Mouse (Mus musculus): ENCODE data around the gene Mfsd6. TPM values are rescaled to one million over a fixed set of nuclear protein-coding genes. Genes with fewer than 3 reads are reported as not detected.

Mfsd6 gene
- polyA plus RNA-seq, 1 experiment from 2014 or later = 4.2 TPM

DNA sequence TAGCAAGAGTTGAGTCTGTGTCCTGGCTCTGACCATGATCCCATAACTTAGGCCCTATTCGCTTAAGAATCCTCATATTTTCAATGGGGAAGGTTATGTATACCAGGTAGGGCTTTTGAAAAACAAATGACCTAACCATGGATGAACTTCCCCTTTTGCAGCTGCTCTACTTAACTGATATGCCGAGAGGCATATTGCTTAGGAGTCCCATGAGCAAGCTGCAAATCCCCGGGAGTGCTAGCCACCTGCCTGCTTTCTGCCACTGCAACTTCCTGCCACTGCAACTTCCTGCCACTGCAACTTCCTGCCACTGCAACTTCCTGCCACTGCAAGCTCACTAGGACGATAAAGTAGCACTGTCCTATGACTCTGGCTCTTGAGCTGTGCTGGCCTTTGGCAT lies 72.1 kb downstream of the Mfsd6 start:
- Histone ChIP-seq H3K9me3 (ENCODE audit: control insufficient read depth, low read length) (no peaks in the 10 kb centered on the region), H3K4me2 (ENCODE audit: low read depth) (no peak overlapping the region), H3K4me3 (ENCODE audit: low read depth, low read length) (no peak overlapping the region), H3K9ac (ENCODE audit: low read length) (no peak overlapping the region), H3K27me3 (ENCODE audit: control insufficient read depth, insufficient read depth, low read length) (no peaks in the 10 kb centered on the region), H3K36me3 (ENCODE audit: control insufficient read depth, insufficient read depth, low read length) (no peaks in the 10 kb centered on the region), H3K4me1 (ENCODE audit: control insufficient read depth, insufficient read depth, low read length) (no peaks in the 10 kb centered on the region), H3K27ac (ENCODE audit: low read depth, low read length) (no peak overlapping the region)
- DNase-seq (ENCODE audit: low spot score) (no peak), ATAC-seq (ENCODE audit: insufficient read depth, low FRiP score, low TSS enrichment) (no peak)
- 87% methylated on average over 4 of the region's 4 CpGs for WGBS

DNA sequence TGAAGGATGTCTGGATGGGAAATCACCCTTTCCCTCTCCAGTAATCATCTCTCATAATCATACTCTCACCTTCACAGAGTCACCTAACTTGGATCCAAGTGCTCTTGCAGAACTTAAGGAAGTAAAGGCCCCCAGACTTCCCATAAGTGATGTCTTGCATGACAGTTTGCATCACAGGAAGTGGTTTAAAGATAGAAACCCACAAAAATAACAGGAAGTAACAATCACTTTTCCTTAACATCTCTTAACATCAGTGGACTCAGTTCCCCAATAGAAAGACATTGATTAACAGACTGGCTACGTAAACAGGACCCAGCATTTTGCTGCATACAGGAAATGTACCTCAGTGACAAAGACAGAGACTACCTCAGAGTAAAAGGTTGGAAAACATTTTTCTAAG lies 73.9 kb downstream of the Mfsd6 start:
- H3K36me3 ChIP-seq (ENCODE audit: control insufficient read depth, insufficient read depth, low read length) = no peaks in the 10 kb centered on the region
- H3K4me2 ChIP-seq (ENCODE audit: low read depth) = no peak overlapping the region
- no peak overlapping the region for H3K4me3 ChIP-seq (ENCODE audit: low read depth, low read length)
- no peaks in the 10 kb centered on the region for H3K4me1 ChIP-seq (ENCODE audit: control insufficient read depth, insufficient read depth, low read length)
- 87% methylated on average over 1 of the region's 1 CpGs for WGBS
- no peak for DNase-seq (ENCODE audit: low spot score)
- H3K27ac ChIP-seq (ENCODE audit: low read depth, low read length) = no peak overlapping the region
- H3K9ac ChIP-seq (ENCODE audit: low read length) = no peak overlapping the region
- no peaks in the 10 kb centered on the region for H3K27me3 ChIP-seq (ENCODE audit: control insufficient read depth, insufficient read depth, low read length)
- no peak for ATAC-seq (ENCODE audit: insufficient read depth, low FRiP score, low TSS enrichment)
- no peaks in the 10 kb centered on the region for H3K9me3 ChIP-seq (ENCODE audit: control insufficient read depth, low read length)

DNA sequence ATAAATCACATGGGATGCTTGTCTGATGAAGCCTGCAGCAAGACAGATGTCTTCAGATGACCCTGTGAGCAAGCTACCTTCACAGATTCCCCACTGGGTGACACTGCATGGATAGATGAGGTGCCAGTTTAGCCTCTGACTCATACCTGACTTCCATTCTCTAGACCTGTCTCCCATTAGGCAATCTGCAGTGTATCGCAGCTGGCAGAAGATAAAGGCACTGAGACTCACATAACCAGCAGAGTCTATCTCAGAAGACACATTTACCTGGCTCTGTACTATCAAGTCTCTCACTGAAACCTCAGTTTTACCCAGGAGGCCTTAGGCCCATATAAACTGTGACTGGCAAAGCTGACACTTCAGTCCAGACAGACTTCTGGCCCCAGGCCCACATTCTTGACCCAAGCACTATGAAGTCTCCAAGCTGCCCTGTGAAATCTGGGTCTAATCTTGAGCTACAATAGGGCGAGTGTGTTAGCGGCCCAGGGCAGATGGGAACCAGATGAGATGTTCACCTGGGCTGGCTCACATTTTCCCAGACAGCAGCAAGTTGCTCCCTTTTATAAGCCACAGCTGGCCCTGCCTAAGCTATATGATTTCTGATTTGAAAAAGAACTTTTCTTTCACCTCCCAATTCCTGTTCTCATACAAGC lies 74.5 kb downstream of the Mfsd6 start:
- ATAC-seq (ENCODE audit: insufficient read depth, low FRiP score, low TSS enrichment) = no peak

DNA sequence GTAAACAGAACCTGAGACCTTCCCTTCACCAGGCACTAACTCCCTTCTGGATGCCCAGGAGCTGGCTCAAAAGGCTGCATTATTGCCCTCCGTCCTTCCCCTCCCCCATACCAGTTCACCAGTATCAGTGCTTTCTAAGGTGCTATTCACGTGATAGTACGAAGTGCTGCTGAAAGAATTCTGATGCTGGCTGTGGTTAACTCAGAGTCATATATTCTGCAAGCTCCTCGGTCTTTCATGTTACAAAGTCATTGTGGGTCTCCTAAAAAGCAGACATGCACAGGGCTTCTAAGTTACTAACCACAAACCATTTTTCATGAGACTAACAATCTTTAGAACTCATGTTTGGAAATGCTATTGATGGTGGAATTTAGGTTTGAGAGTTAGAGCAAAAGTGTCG lies 77.2 kb downstream of the Mfsd6 start:
- no peaks in the 10 kb centered on the region for H3K36me3 ChIP-seq (ENCODE audit: control insufficient read depth, insufficient read depth, low read length)
- no peak overlapping the region for H3K9ac ChIP-seq (ENCODE audit: low read length)
- H3K27me3 ChIP-seq (ENCODE audit: control insufficient read depth, insufficient read depth, low read length) = no peaks in the 10 kb centered on the region
- ATAC-seq (ENCODE audit: insufficient read depth, low FRiP score, low TSS enrichment) = no peak
- no peaks in the 10 kb centered on the region for H3K9me3 ChIP-seq (ENCODE audit: control insufficient read depth, low read length)
- H3K4me1 ChIP-seq (ENCODE audit: control insufficient read depth, insufficient read depth, low read length) = no peaks in the 10 kb centered on the region
- H3K4me2 ChIP-seq (ENCODE audit: low read depth) = no peak overlapping the region
- DNase-seq (ENCODE audit: low spot score) = no peak
- WGBS = 81% methylated on average over 5 of the region's 5 CpGs
- no peak overlapping the region for H3K4me3 ChIP-seq (ENCODE audit: low read depth, low read length)
- H3K27ac ChIP-seq (ENCODE audit: low read depth, low read length) = no peak overlapping the region

More for the DNA sequence above, 74.5 kb downstream of the Mfsd6 start:
- Histone ChIP-seq H3K4me1 (ENCODE audit: control insufficient read depth, insufficient read depth, low read length) (no peaks in the 10 kb centered on the region), H3K4me3 (ENCODE audit: low read depth, low read length) (no peak overlapping the region), H3K9ac (ENCODE audit: low read length) (no peak overlapping the region), H3K36me3 (ENCODE audit: control insufficient read depth, insufficient read depth, low read length) (no peaks in the 10 kb centered on the region), H3K27me3 (ENCODE audit: control insufficient read depth, insufficient read depth, low read length) (no peaks in the 10 kb centered on the region), H3K4me2 (ENCODE audit: low read depth) (no peak overlapping the region), H3K9me3 (ENCODE audit: control insufficient read depth, low read length) (no peaks in the 10 kb centered on the region), H3K27ac (ENCODE audit: low read depth, low read length) (no peak overlapping the region)
- WGBS = 67% methylated on average over 3 of the region's 3 CpGs
- DNase-seq (ENCODE audit: low spot score) = peak; percentile 33

DNA sequence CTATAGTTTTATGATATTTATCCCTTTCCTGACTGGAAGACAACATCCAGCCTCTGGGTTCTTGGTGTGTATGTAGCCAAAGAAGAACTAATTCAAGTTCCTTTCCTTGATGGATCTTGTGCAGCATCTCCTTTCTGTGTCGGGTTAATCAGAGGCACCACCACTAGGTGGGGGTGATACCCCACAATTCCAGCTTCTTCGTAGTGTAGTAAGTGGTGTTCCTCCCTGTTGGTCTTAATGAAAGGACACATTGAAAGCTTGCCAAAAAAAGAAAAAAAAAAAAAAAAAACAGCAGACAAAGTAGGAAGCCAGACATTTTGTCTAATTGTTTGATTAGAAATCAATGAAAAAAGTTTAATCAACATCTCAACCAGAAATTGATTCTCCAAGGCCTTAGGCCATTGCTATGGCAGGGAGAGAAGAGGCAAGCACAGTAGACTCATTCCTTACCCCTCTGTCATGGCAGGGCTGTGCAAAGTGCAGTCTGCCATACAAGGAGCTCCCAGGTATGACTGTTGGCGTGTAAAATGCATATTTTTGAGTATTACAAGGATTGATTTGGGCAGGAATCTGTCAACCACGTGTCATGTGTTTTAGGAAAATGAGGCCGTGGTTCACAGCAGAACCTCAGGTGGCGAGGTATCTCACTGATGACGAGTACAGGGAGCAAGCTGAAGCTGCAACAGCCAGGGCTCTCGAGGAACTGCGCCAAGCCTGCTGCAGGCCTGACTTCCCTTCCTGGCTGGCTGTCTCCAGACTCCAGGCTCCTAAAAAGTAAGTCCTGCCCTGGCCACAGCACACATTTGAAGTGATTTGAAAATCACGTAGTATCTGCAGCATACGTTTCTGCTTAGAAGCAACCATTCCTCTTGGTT lies 78.9 kb downstream of the Mfsd6 start:
- DNase-seq (ENCODE audit: low spot score) (peak; percentile 65), ATAC-seq (ENCODE audit: insufficient read depth, low FRiP score, low TSS enrichment) (no peak)
- Histone ChIP-seq H3K4me1 (ENCODE audit: control insufficient read depth, insufficient read depth, low read length) (no peaks in the 10 kb centered on the region), H3K4me3 (ENCODE audit: low read depth, low read length) (no peak overlapping the region), H3K4me2 (ENCODE audit: low read depth) (no peak overlapping the region), H3K27me3 (ENCODE audit: control insufficient read depth, insufficient read depth, low read length) (no peaks in the 10 kb centered on the region), H3K27ac (ENCODE audit: low read depth, low read length) (no peak overlapping the region), H3K9ac (ENCODE audit: low read length) (no peak overlapping the region), H3K36me3 (ENCODE audit: control insufficient read depth, insufficient read depth, low read length) (no peaks in the 10 kb centered on the region), H3K9me3 (ENCODE audit: control insufficient read depth, low read length) (no peaks in the 10 kb centered on the region)
- WGBS = 86% methylated on average over 11 of the region's 11 CpGs

DNA sequence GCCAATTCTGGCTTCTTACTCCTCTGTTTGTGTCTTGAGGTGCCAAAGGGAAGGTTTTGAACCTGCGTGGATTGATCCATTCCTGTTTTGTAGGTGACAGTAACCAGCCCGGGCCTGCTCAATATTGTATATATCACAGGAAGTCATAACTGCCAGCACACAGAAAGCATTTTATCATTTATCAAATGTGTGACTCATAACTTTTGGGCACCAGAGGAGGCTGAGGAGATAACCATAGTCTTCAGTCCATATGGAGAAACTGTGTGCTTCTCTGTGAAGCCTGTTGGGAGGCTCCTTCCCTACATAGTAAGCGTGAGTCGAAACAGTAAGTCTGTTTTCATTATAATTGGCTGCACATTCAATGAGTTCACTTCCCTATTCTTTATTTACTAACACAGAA lies 86.5 kb downstream of the Mfsd6 start:
- 89% methylated on average over 4 of the region's 4 CpGs for WGBS

DNA sequence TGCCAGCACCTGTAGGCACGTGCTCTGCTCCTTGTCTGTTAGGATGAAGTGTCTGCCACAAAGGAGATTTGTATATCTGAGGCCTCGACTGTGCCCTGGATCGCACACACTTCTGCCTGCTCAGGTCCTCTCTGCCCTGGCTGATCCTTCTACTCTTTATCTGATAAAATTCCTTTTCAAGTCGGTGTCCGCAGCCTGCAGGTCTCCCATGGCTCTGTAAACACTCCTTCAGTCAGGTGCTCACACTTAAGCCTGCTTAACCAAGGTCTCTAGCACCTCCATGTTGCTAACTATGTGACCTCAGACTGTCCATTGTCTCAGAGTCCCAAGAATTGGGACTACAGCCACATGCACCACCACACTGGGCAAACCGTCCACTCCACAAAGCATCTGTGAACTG lies 87.0 kb downstream of the Mfsd6 start:
- Histone ChIP-seq H3K4me3 (ENCODE audit: low read depth, low read length) (no peak overlapping the region), H3K4me1 (ENCODE audit: control insufficient read depth, insufficient read depth, low read length) (no peaks in the 10 kb centered on the region), H3K27ac (ENCODE audit: low read depth, low read length) (no peak overlapping the region), H3K9me3 (ENCODE audit: control insufficient read depth, low read length) (no peaks in the 10 kb centered on the region), H3K4me2 (ENCODE audit: low read depth) (no peak overlapping the region), H3K27me3 (ENCODE audit: control insufficient read depth, insufficient read depth, low read length) (no peaks in the 10 kb centered on the region), H3K9ac (ENCODE audit: low read length) (no peak overlapping the region), H3K36me3 (ENCODE audit: control insufficient read depth, insufficient read depth, low read length) (no peaks in the 10 kb centered on the region; the same call in 1 of the 2 replicates)
- 91% methylated on average over 6 of the region's 6 CpGs for WGBS
- DNase-seq (ENCODE audit: low spot score) (no peak), ATAC-seq (ENCODE audit: insufficient read depth, low FRiP score, low TSS enrichment) (no peak)

More for the DNA sequence above, 86.5 kb downstream of the Mfsd6 start:
- Histone ChIP-seq H3K9me3 (ENCODE audit: control insufficient read depth, low read length) (no peaks in the 10 kb centered on the region), H3K27me3 (ENCODE audit: control insufficient read depth, insufficient read depth, low read length) (no peaks in the 10 kb centered on the region), H3K4me2 (ENCODE audit: low read depth) (no peak overlapping the region), H3K9ac (ENCODE audit: low read length) (no peak overlapping the region), H3K36me3 (ENCODE audit: control insufficient read depth, insufficient read depth, low read length) (no peaks in the 10 kb centered on the region; the same call in 1 of the 2 replicates), H3K4me3 (ENCODE audit: low read depth, low read length) (no peak overlapping the region), H3K4me1 (ENCODE audit: control insufficient read depth, insufficient read depth, low read length) (no peaks in the 10 kb centered on the region), H3K27ac (ENCODE audit: low read depth, low read length) (no peak overlapping the region)
- ATAC-seq (ENCODE audit: insufficient read depth, low FRiP score, low TSS enrichment) (no peak), DNase-seq (ENCODE audit: low spot score) (no peak)

DNA sequence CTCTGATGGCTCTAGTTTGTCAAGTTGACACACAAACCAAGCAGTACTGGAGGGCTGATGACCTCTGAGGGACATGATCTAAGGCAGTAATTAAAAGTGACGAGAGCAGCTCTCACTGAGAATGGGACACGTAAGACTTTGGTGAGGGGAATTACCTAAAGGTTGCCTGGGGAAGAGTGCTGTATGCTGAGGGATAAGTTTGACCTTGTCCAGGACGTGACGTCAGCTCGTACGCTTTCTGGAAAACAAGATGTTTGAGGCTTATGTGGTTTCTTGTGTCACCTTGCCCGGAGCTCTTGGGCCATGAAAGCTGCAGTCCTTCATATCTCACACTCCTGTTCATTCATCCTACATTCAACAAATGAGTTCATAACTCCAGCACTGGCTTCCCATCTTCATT lies 88.2 kb downstream of the Mfsd6 start:
- no peak overlapping the region for H3K9ac ChIP-seq (ENCODE audit: low read length)
- no peak overlapping the region for H3K27ac ChIP-seq (ENCODE audit: low read depth, low read length)
- ATAC-seq (ENCODE audit: insufficient read depth, low FRiP score, low TSS enrichment) (no peak), DNase-seq (ENCODE audit: low spot score) (no peak)
- 88% methylated on average over 7 of the region's 7 CpGs for WGBS
- H3K4me3 ChIP-seq (ENCODE audit: low read depth, low read length) = no peak overlapping the region
- no peak overlapping the region for H3K4me2 ChIP-seq (ENCODE audit: low read depth)
- H3K9me3 ChIP-seq (ENCODE audit: control insufficient read depth, low read length) = no peaks in the 10 kb centered on the region
- H3K27me3 ChIP-seq (ENCODE audit: control insufficient read depth, insufficient read depth, low read length) = no peaks in the 10 kb centered on the region
- no peaks in the 10 kb centered on the region; the same call in 1 of the 2 replicates for H3K36me3 ChIP-seq (ENCODE audit: control insufficient read depth, insufficient read depth, low read length)
- no peaks in the 10 kb centered on the region for H3K4me1 ChIP-seq (ENCODE audit: control insufficient read depth, insufficient read depth, low read length)

DNA sequence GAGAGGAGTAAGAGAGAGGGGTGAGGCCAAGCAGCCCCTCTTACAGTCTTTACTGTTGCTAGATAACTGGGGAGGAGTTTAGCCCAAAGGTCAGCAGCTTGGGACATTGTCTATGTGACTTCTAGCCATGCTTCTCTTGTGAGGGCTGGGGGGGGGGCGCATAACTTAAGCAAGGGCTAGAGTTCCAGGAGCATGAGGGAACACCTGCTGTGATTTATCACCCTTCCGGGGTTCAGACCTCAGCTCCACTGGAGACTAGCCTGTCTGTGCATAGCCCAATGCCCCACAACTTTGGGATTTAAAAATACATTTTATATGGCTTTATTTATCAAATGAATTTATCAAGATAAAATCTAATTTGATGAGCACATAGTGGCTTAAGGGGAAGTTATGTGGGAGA lies 89.2 kb downstream of the Mfsd6 start:
- H3K9me3 ChIP-seq (ENCODE audit: control insufficient read depth, low read length) = no peaks in the 10 kb centered on the region
- no peak for DNase-seq (ENCODE audit: low spot score)
- WGBS = 86% methylated on average over 2 of the region's 2 CpGs
- no peak overlapping the region for H3K27ac ChIP-seq (ENCODE audit: low read depth, low read length)
- ATAC-seq (ENCODE audit: insufficient read depth, low FRiP score, low TSS enrichment) = no peak
- H3K4me3 ChIP-seq (ENCODE audit: low read depth, low read length) = no peak overlapping the region
- H3K4me2 ChIP-seq (ENCODE audit: low read depth) = no peak overlapping the region
- no peaks in the 10 kb centered on the region for H3K4me1 ChIP-seq (ENCODE audit: control insufficient read depth, insufficient read depth, low read length)
- no peaks in the 10 kb centered on the region; the same call in 1 of the 2 replicates for H3K36me3 ChIP-seq (ENCODE audit: control insufficient read depth, insufficient read depth, low read length)
- no peaks in the 10 kb centered on the region for H3K27me3 ChIP-seq (ENCODE audit: control insufficient read depth, insufficient read depth, low read length)
- H3K9ac ChIP-seq (ENCODE audit: low read length) = no peak overlapping the region

Measured in neural tube, embryonic 11.5 days (tissue).